Mouse (Mus musculus) CD8-positive naive resting alpha-beta T cell, adult 2 months (primary cell): Measurements from ENCODE around the gene Pip4k2a.

Experiments
- DNase-seq, 2 experiments: peaks; one replicate each; pipeline ENCODE4 v3.0.0; 2022; ENCODE audit warnings: low read depth in 2 of 2, low spot score in 2 of 2

Pip4k2a gene

DNA sequence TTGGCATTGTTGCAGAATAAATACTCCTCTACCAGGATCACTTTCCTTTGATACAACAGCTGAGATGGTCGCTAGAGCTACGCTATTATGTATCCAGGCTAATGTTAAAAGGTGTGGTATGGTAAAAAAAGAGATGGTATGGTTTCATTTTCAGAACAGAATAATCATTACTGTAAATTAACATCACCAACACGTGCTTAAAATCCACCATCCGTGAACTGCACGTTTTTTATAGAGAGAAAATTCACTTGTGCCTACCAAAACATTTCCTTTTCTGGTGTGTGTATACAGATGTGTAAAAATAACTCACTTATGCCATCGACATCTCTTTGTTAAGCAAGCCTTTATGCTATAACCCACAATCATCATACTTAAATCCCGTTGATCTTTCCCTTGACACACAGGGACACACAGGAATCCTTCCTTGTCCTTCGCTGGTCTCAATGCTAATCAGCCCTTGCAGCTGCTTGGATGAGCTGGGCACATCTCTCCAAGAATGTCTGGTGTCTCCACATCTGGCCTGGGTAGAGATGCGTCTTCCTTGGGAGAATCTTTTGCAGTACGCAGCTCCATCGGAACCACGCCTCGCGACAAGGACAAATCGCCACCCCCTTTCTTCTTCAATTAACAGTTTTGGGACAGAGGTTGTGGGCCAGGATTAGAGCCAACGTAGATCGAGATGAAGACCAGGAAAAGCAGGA is 198.5 kb downstream of the Pip4k2a start:
- no peak for DNase-seq

DNA sequence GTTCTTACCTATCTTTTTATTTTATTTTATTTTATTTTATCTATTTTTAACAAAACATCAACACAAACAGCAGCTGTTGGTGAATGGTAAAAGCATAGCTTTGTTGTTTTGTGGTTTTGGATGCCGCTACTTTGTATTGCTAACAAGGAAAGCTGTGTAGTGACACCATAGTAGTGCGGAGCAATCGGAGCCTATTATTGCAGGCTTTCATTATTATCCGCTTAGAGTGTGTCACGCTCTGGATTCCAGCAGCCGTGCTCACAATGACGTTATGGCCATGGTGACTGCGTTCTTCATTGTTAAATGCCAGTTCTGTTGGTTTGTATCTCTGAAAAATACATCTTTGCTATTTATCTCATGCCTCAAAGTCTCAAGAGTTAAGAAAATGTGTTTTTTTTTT is 200.2 kb downstream of the Pip4k2a start:
- DNase-seq, result no peak

DNA sequence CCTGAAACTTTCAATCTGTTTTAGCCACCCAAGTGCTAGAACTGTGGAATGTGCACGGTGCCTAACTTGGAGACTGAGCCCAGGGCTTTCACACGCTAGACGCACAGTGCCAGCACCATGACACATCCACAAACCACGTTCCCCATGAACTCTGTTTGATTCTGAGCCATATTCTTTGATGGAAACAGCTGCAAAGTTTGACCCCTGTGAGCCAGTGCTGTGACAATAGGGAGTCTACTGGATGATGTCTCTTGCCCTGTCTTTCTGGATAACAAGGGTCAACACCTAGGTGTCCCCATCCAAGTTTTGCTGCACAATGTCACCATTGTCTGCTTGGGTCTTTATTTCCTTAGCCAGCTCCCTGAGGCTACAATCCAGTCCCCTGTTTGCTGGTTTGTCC is 203.7 kb downstream of the Pip4k2a start:
- DNase-seq, result no peak
